Mouse (Mus musculus) kidney, postnatal 25 days (tissue): ENCODE data around the gene Ehmt2.
"Not testable (repeated sequence)": the region's sequence is repeated elsewhere in the genome, so short reads cannot be mapped to it uniquely, and the experiment has no call there.

Experiments used
- DNase-seq, 2 experiments: peaks; one replicate each; pipeline ENCODE4 v3.0.0; 2021; ENCODE audit warnings: mixed read lengths in 2 of 2

Gene Ehmt2

GRCm38 (mm10) chr17:34893072-34893824 lies 5.0 kb upstream of the Ehmt2 start:
- no peak for DNase-seq

GRCm38 (mm10) chr17:34894074-34894597 lies 4.1 kb upstream of the Ehmt2 start:
- DNase-seq = peak; percentile 95 to 97

- DNase-seq = peak; percentile 62 to 69
These were observed 3.3 kb upstream of the Ehmt2 start for GRCm38 (mm10) chr17:34894801-34895530.

GRCm38 (mm10) chr17:34895724-34896123 lies 2.5 kb upstream of the Ehmt2 start:
- DNase-seq = peak in 1 of 2 experiments; percentile 42

- peak in 1 of 2 experiments; percentile 48 for DNase-seq
These were observed 1.9 kb upstream of the Ehmt2 start for GRCm38 (mm10) chr17:34896366-34896765.

- peak in 1 of 2 experiments; percentile 57 for DNase-seq
These were observed 703 bp upstream of the Ehmt2 start for GRCm38 (mm10) chr17:34897373-34898159.

- no peak for DNase-seq
These were observed 410 bp downstream of the Ehmt2 start for GRCm38 (mm10) chr17:34898706-34899052.

GRCm38 (mm10) chr17:34899053-34899889 lies 1.0 kb downstream of the Ehmt2 start:
- DNase-seq = peak; percentile 52 to 74

GRCm38 (mm10) chr17:34899890-34900243 lies 1.6 kb downstream of the Ehmt2 start:
- DNase-seq = peak; percentile 48 to 67

- not testable (repeated sequence) for DNase-seq
These were observed 2.6 kb downstream of the Ehmt2 start for GRCm38 (mm10) chr17:34900826-34901225.

GRCm38 (mm10) chr17:34901948-34902347 lies 3.7 kb downstream of the Ehmt2 start:
- DNase-seq = not testable (repeated sequence)

- no peak for DNase-seq
These were observed 4.6 kb downstream of the Ehmt2 start for GRCm38 (mm10) chr17:34902895-34903294.

GRCm38 (mm10) chr17:34910982-34911381 lies 12.7 kb downstream of the Ehmt2 start:
- peak; percentile 57 to 83 for DNase-seq

- peak; percentile 87 to 93 for DNase-seq
These were observed 13.7 kb downstream of the Ehmt2 start for GRCm38 (mm10) chr17:34911945-34912351.

- peak; percentile 68 to 77 for DNase-seq
These were observed 15.8 kb downstream of the Ehmt2 start, which contains the start of gene Slc44a4 for GRCm38 (mm10) chr17:34913930-34914665. TSS of gene Slc44a4 (plus strand) at chr17:34914466.

- DNase-seq = peak; percentile 84 to 87
These were observed 17.2 kb downstream of the Ehmt2 start for GRCm38 (mm10) chr17:34915410-34915831.

- DNase-seq = peak in 1 of 2 experiments; percentile 51
These were observed 18.0 kb downstream of the Ehmt2 start for GRCm38 (mm10) chr17:34916316-34916715.

- DNase-seq = no peak
These were observed 18.9 kb downstream of the Ehmt2 start for GRCm38 (mm10) chr17:34917188-34917587.

GRCm38 (mm10) chr17:34922939-34923338 lies 24.7 kb downstream of the Ehmt2 start:
- no peak for DNase-seq

GRCm38 (mm10) chr17:34924258-34924657 lies 26.0 kb downstream of the Ehmt2 start:
- no peak for DNase-seq
